Mouse (Mus musculus): ENCODE data around the gene Ckm.

Ckm gene

GRCm38 (mm10) chr7:19404476-19404875, at the start of gene Ckm:
Gene Ckm (plus strand): TSS chr7:19404776.
- DNase-seq = no peak

- no peak for DNase-seq
These were observed 49.6 kb upstream of the Ckm start for GRCm38 (mm10) chr7:19354991-19355390.

GRCm38 (mm10) chr7:19356311-19356710, 48.3 kb upstream of the Ckm start:
- no peak for DNase-seq

GRCm38 (mm10) chr7:19357381-19358375, 46.9 kb upstream of the Ckm start:
- DNase-seq = no peak

DNA sequence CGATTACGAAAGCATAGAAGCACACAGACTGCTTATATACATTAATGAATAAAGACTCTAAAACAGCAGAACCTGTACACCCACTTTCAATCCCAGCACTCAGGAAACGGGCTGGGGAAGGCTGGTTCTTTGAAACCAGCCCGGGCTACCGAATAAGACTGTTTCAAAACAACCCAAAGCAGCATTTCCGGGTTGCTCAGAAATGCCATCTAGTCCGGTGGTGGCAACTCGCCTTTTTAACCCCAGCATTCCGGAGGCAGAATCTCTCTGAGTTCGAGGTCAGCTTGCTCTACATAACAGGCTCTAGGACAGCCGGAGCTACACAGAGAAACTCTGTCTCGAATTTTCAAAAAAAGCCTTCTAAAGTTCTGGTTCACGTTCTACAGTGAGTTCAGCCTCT, 45.9 kb upstream of the Ckm start:
- DNase-seq = peak in 1 of 2 experiments; percentile 17

DNA sequence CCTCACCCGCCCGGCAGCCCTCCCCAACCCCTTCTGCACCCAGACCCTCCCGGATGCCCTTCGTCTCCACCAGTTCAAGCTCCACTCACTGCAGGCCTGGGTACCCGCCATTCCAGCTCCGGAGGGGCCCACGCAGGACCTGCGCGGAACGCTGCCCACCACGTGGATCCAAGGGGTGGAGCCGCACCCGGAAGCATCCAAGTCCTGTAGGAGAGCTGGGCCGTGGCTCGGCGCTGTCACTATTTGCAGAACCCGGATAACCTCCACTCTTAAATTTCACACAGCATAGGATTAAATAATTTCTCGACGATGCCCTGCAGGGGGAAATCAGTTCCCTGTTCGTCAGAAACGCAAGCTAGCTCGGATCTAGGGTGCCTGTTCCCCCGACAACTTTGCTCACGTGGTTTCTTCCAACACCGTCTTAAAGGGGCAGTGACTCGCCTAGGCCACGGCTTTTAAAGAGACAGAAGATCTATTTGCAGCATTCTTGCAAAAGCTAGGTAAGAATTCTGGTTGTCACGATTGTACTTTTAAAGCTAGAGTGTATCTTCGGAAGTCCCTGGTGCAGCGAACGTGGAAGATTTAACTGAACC, 45.2 kb upstream of the Ckm start, which contains the start of the genes Cd3eap and Ppp1r13l:
Gene Cd3eap (minus strand): TSS at position 185 of the 593 bp plus-strand sequence.
Gene Ppp1r13l (plus strand): TSS at position 451 of the 593 bp plus-strand sequence.
- DNase-seq = peak; percentile 91 to 92

DNA sequence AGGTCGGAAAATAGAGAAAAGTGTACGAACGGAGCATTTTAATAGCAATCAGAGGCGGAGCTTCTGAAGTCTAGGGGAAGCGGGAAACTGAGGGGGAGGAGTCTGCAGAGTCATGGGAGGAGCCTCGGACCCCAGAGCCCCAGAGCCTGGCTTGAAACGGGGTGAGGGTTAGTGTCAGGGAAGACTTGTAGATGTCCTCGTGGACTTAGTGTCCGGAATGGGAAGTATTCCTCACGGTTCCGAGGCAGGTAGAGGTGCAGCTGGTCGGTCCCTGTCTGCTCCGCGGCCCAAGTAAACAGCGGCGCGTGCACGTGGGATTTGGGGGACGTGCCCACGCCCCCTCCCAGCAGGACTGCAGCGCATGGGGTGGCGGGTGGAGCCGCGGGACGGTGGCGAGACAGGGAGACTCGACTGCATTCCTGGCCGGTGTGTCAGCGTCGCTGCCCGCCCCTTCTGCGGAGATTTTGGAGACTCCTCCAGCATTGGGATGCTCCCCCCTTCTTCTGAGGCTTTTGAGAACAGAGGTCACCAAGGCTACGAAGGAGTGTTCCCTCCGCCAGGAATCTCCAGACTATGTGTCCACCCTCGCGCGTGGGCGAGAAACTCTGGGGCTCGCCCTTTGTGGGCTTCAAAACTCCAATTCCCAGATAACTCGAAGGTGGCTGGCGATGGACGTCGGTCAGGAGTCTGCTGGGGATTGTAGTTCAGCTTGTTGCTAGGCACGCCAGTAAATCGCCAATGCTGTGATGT, 44.5 kb upstream of the Ckm start:
- DNase-seq = peak; percentile 67 to 78

- peak; percentile 89 to 94 for DNase-seq
These were observed 43.6 kb upstream of the Ckm start for GRCm38 (mm10) chr7:19360944-19361343.

- peak; percentile 59 to 80 for DNase-seq
These were observed 42.9 kb upstream of the Ckm start for GRCm38 (mm10) chr7:19361720-19362119.

DNA sequence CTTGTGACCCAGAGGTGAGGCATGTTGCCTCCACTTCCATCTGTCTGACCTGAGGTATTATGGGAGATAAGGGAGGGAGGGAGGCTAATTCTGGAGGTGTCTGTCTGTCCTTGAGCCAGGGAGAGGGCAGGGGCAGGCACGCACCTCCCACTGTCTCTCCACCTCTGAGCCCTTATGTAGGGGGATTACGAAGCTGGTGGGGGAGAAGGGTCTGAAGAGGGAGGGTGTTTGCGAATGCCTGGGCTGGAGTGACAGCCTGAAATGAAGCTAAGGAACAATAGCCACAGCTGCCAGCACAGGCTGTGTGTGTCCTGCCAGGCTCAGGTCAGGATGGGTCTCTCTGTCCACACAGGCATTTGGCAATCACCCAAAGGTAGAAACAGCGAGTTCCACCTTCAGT, 42.3 kb upstream of the Ckm start:
- DNase-seq = no peak

DNA sequence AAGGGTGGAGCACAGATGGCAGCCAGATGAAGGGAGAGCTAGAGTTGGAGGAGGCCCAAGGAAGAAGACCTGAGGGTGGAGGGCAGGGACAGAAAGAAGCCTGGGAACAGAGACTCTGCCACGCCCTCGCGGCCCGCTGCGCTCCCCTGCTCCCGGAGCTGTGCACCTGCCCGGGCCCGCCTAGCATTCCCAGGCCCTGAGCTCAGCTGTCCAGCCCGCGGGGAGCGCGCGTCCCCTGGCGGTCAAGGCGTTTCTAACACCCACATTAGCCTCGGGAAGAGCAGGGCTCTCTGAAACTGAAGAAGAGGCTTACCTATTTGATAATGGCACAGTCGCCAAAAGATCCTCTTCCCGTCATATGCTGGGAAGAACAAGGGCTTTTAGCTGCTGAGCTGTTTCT, 40.7 kb upstream of the Ckm start:
- DNase-seq = peak; percentile 80 to 88

DNA sequence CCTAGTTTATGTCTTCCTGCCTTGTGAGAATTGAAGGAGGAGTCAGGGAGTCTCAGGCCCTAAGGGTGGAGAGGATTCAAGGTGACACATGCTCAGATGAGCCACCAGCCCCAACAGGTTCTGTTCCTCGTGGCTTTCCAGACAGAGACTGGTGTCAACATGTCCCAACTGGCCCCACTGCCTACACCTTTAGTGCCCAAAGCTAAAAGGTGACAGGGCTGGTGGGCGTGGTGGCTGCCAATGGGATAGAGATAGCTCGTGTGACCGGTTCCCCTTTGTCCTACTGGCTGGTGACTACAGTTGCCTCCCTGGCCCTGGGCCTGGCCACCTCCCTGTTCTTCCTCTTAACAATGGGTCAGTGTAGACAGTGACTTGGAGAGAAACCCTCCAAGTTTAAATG, 39.2 kb upstream of the Ckm start:
- peak in 1 of 2 experiments; percentile 4 for DNase-seq

DNA sequence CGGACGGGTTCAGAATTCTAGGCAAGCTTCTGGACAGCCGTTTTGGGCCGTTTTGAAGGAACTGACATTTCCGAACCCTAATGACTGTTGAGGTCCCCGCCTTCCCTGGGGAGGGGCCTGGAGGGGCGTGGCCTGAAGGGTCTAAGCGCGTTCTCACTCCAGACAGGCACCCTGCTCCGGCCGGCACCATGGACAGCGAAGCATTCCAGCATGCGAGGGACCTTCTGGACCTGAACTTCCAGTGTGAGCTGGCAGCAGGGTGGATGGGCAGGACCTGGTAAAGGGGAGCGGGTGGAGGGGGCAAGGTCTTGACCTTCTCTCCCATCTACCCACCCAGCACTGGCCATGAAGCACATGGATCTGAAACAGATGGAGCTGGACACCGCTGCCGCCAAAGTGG, 36.2 kb upstream of the Ckm start:
- no peak for DNase-seq

- DNase-seq = peak; percentile 76 to 84
These were observed 34.7 kb upstream of the Ckm start for GRCm38 (mm10) chr7:19369823-19370425.

- DNase-seq = no peak
These were observed 31.2 kb upstream of the Ckm start for GRCm38 (mm10) chr7:19373367-19373766.

- no peak for DNase-seq
These were observed 29.2 kb upstream of the Ckm start for GRCm38 (mm10) chr7:19375368-19375767.

- DNase-seq = no peak
These were observed 28.6 kb upstream of the Ckm start for GRCm38 (mm10) chr7:19376019-19376418.

DNA sequence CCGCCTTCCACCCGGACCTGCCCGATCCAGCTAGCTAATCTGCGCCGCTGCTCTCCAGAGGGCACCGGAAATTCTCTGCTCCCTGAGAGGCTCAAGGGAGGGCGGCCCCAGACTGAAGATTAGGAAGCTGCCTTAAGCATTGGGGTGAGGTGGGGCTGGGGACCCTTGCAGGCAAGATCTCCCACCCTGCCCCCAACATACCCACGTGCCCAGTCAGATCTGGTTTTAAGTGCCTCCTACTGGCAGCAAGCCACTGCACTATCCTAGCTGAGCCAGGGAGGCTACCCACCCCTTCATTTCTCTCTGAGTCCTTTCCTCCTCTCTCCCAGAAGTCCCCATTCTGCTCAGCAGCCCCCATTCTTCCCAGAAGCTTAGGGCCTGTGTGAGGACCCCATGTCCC, 26.5 kb upstream of the Ckm start:
- DNase-seq = no peak

DNA sequence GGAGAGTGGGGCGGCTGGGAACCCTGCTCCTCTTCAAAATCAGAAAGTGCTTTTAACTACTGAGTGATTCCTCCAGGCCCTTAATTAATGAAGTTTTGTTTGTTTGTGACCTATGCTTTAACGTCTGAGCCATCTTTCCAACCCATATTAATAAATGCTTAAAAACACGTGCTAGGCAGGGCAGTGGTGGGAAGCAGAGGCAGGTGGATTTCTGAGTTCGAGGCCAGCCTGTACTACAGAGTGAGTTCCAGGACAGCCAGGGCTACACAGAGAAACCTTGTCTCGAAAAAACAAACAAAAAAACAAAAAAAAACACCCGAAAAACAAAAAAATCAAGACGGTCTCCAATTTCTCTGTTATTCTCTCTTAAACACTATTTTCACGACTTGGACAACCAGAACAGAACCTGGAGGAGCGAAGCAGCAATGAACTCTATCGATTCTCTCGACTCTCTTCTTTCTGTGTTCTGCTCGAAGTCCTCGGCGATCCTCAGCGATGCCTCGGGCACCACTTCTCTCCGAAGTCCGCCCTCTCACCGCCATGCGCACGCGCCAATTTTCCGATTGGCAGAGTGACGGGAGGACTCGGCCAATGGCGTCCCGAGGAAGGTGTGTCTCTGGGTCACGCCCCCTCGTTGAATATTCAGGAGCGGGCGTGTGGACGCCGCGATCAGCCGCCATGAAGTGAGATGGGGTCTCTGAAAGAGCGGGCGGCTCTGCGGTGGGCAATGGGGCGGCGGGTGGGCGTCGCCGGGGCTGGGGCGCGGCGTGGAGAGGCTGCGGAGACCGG, 23.0 kb upstream of the Ckm start, which contains the start of gene Ercc2:
Gene Ercc2 (plus strand): TSS at position 634 of the 789 bp plus-strand sequence.
- DNase-seq = peak; percentile 99

DNA sequence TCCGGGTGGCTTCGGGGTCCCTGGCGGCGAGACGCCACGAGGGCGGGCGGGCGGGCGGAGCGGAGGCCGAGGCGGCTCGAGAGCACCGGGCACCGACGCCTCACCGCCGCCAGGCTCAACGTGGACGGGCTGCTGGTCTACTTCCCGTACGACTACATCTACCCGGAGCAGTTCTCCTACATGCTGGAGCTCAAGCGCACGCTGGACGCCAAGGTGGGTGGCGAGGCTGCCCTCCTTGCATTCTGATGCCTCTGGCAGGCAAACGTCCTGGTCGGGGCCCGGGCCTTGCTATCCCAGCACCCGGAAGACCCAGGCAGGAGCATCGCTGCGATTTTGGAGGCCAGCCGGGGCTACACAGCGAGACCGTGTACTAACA, 22.4 kb upstream of the Ckm start:
- no peak for DNase-seq

GRCm38 (mm10) chr7:19383708-19384107, 20.9 kb upstream of the Ckm start:
- DNase-seq = no peak

Data from cerebellum, postnatal 25 days (tissue).